Mouse (Mus musculus): ENCODE data around the gene Mcoln1.

The Mcoln1 gene

GRCm38 (mm10) chr8:3500235-3501090, at the start of gene Mcoln1:
Gene Mcoln1, plus strand, starts transcription at chr8:3500457.
- DNase-seq, result peak; percentile 98

GRCm38 (mm10) chr8:3450670-3451069, 49.6 kb upstream of the Mcoln1 start:
- no peak for DNase-seq

GRCm38 (mm10) chr8:3451992-3452391, 48.3 kb upstream of the Mcoln1 start:
- DNase-seq, result no peak

- DNase-seq, result no peak
These were observed 37.0 kb upstream of the Mcoln1 start for GRCm38 (mm10) chr8:3463248-3463647.

- DNase-seq, result no peak
These were observed 35.9 kb upstream of the Mcoln1 start for GRCm38 (mm10) chr8:3464309-3464708.

GRCm38 (mm10) chr8:3467006-3467885, 33.0 kb upstream of the Mcoln1 start, which contains the start of gene Pex11g:
Gene Pex11g, minus strand, starts transcription at chr8:3467680.
- peak; percentile 85 for DNase-seq

GRCm38 (mm10) chr8:3467886-3468545, 32.2 kb upstream of the Mcoln1 start:
- no peak for DNase-seq

GRCm38 (mm10) chr8:3468838-3469237, 31.4 kb upstream of the Mcoln1 start:
- DNase-seq, result no peak

GRCm38 (mm10) chr8:3470562-3470961, 29.7 kb upstream of the Mcoln1 start, which contains the start of gene Tex45:
Gene Tex45, plus strand, starts transcription at chr8:3470862.
- DNase-seq, result no peak

- DNase-seq, result no peak
These were observed 24.4 kb upstream of the Mcoln1 start for GRCm38 (mm10) chr8:3475715-3476429.

- DNase-seq, result no peak
These were observed 20.0 kb upstream of the Mcoln1 start for GRCm38 (mm10) chr8:3480221-3480785.

GRCm38 (mm10) chr8:3481605-3482004, 18.7 kb upstream of the Mcoln1 start:
- no peak for DNase-seq

- no peak for DNase-seq
These were observed 18.0 kb upstream of the Mcoln1 start for GRCm38 (mm10) chr8:3482240-3482740.

- DNase-seq, result no peak
These were observed 16.7 kb upstream of the Mcoln1 start for GRCm38 (mm10) chr8:3483546-3483945.

GRCm38 (mm10) chr8:3485192-3485591, 15.1 kb upstream of the Mcoln1 start:
- no peak for DNase-seq

- peak; percentile 74 for DNase-seq
These were observed 7.1 kb upstream of the Mcoln1 start, which contains the start of gene Zfp358 for GRCm38 (mm10) chr8:3492901-3493844. Gene Zfp358, plus strand, starts transcription at chr8:3493138.

- no peak for DNase-seq
These were observed 6.4 kb upstream of the Mcoln1 start for GRCm38 (mm10) chr8:3493845-3494208.

GRCm38 (mm10) chr8:3495578-3496427, 4.5 kb upstream of the Mcoln1 start:
- DNase-seq, result no peak

- no peak for DNase-seq
These were observed 3.9 kb upstream of the Mcoln1 start for GRCm38 (mm10) chr8:3496428-3496748.

- DNase-seq, result no peak
These were observed 1.7 kb upstream of the Mcoln1 start for GRCm38 (mm10) chr8:3498583-3498982.
